ENCODE assay signal across 14 mouse cellular contexts in genomic region chr13:119727608-119728387, GRCm38 (mm10). TPM values are rescaled to one million over a fixed set of nuclear protein-coding genes. Genes with fewer than 3 reads are reported as not detected.
DNase-seq lines count a peak whose midpoint lies in the region; ATAC-seq and TF ChIP-seq lines count a peak whose summit lies in the region.
"Had no signal": no experiment of that assay in that cellular context is flagged by ENCODE, and none has a peak within 500 bp of the region (broad histone marks: within the 10 kb centered on the region; RNA-seq: fewer than 3 reads in every experiment).

No protein-coding gene starts in this region.

- ATAC-seq in hindbrain, embryonic 14.5 days (ENCODE audit: low FRiP score), result 0 out of 2 replicates have a peak, but pooled peaks have one; percentile 24

- 65% methylated on average over 25 of the region's 26 CpGs for WGBS in hindbrain, embryonic 14.5 days

- H3K9me3 ChIP-seq in hindbrain, embryonic 14.5 days (ENCODE audit: control insufficient read depth, low read length), result no peaks in the 10 kb centered on the region

- H3K4me3 ChIP-seq in gastrocnemius, adult 2 months, result peak overlapping the region; percentile 30
- H3K4me3 ChIP-seq in hindbrain, embryonic 14.5 days (replicated peaks; ENCODE audit: low read length), result no peak overlapping the region
- H3K4me3 ChIP-seq: left cerebral cortex, adult 2 months had no signal

- no peaks in the 10 kb centered on the region for H3K36me3 ChIP-seq in hindbrain, embryonic 14.5 days (replicated peaks; ENCODE audit: control insufficient read depth, insufficient read depth)

- H3K4me2 ChIP-seq in hindbrain, embryonic 14.5 days (replicated peaks), result no peak overlapping the region

- peak; percentile 20 for DNase-seq in gastrocnemius, adult 2 months
- DNase-seq in gastrocnemius, postnatal 25 days, result no peak
- peak; percentile 55 to 59 for DNase-seq in left cerebral cortex, postnatal 36 days (ENCODE audit: low spot score in 2 of 2)
- no peak for DNase-seq in left cerebral cortex, postnatal 10 days (ENCODE audit: extremely low spot score in 1 of 2, low spot score in 2 of 2)
- peak; percentile 78 for DNase-seq in brain, adult 2 months (ENCODE audit: low read depth, low spot score)
- DNase-seq in hindbrain, embryonic 14.5 days (ENCODE audit: low spot score), result no peak
- DNase-seq in ovary, postnatal 14 days (ENCODE audit: low spot score), result no peak
- DNase-seq in urinary bladder, postnatal 36 days (ENCODE audit: low spot score in 2 of 2), result no peak
- DNase-seq: adrenal gland, postnatal 25 days; cerebellum, postnatal 36 days; heart, adult 11 months; kidney, adult 9 months; lung, adult 18-20 months had no signal

- H3K9ac ChIP-seq in hindbrain, embryonic 14.5 days, result no peak overlapping the region

- intact Hi-C loops in gastrocnemius, adult 2 months (cut with DNase I), result no loop called here
- intact Hi-C loops in left cerebral cortex, postnatal 36 days (cut with DNase I), result loop anchor here (2.0 to 5.0 kb wide), 2 partner anchors 27 to 85 kb away; partner anchors contain the start of gene Nim1k
- intact Hi-C loops in left cerebral cortex, postnatal 10 days (cut with DNase I), result no loop called here

- H3K4me1 ChIP-seq in hindbrain, embryonic 14.5 days (replicated peaks; ENCODE audit: control insufficient read depth, insufficient read depth, low read length), result no peaks in the 10 kb centered on the region

- no peak overlapping the region for H3K27ac ChIP-seq in gastrocnemius, adult 2 months
- H3K27ac ChIP-seq in hindbrain, embryonic 14.5 days, result no peak overlapping the region
- H3K27ac ChIP-seq: left cerebral cortex, adult 2 months had no signal

- no peak for TF ChIP-seq CTCF in gastrocnemius, adult 2 months (IDR thresholded peaks at IDR 0.05)

- no peaks in the 10 kb centered on the region for H3K27me3 ChIP-seq in hindbrain, embryonic 14.5 days (ENCODE audit: control insufficient read depth, insufficient read depth, low read length)

RNA-seq across cellular contexts. Expression of gene Nim1k, which starts 27.9 kb away (rescaled TPM):
- total RNA-seq in gastrocnemius, adult 2 months (2021), result 1 to 10 TPM in 1 of 2 experiments, under 1 TPM in 1; 0.82 to 1.6 TPM
- total RNA-seq in gastrocnemius, postnatal 25 days (2021), result 1 to 10 TPM; 1.1 to 1.3 TPM
- 10 to 100 TPM; 13.9 to 16.2 TPM for total RNA-seq in left cerebral cortex, postnatal 36 days (2021)
- total RNA-seq in left cerebral cortex, postnatal 10 days (2021), result 10 to 100 TPM; 15.2 to 16.3 TPM
- polyA plus RNA-seq in hindbrain, embryonic 14.5 days (2014; fragmentation: Nextera tagmentation; extraction: Ambion mirVana), result 5.4 and 6.4 TPM in 2 replicates

RNA-seq across cellular contexts. Expression of gene Hmgcs1, which starts 37.6 kb away (rescaled TPM):
- total RNA-seq in gastrocnemius, adult 2 months (2021), result 10 to 100 TPM; 23.6 to 31.9 TPM
- 10 to 100 TPM; 30.7 to 30.9 TPM for total RNA-seq in gastrocnemius, postnatal 25 days (2021)
- total RNA-seq in left cerebral cortex, postnatal 36 days (2021), result 100 to 1,000 TPM; 247 to 296 TPM
- total RNA-seq in left cerebral cortex, postnatal 10 days (2021), result 100 to 1,000 TPM; 639 to 688 TPM
- 533 and 643 TPM in 2 replicates for polyA plus RNA-seq in hindbrain, embryonic 14.5 days (2014; fragmentation: Nextera tagmentation; extraction: Ambion mirVana)

Comparison
In these comparisons a context has a peak if more than half of its experiments do, and no peak if none do; other contexts are left out.
1. DNase-seq: peak in gastrocnemius, adult 2 months (single experiment), left cerebral cortex, postnatal 36 days (2 of 2) and brain, adult 2 months (single experiment); none in gastrocnemius, postnatal 25 days (single experiment), left cerebral cortex, postnatal 10 days (0 of 2), hindbrain, embryonic 14.5 days (single experiment), ovary, postnatal 14 days (single experiment) and urinary bladder, postnatal 36 days (0 of 2).
2. RNA of gene Nim1k, which starts 27.9 kb away (total RNA-seq): 15.2 to 16.3 TPM in left cerebral cortex, postnatal 10 days and 13.9 to 16.2 TPM in left cerebral cortex, postnatal 36 days; 0.82 to 1.6 TPM in gastrocnemius, adult 2 months and 1.1 to 1.3 TPM in gastrocnemius, postnatal 25 days; every median in the first group is over 4 times any median in the second.
3. RNA of gene Hmgcs1, which starts 37.6 kb away (total RNA-seq): 639 to 688 TPM in left cerebral cortex, postnatal 10 days and 247 to 296 TPM in left cerebral cortex, postnatal 36 days; 23.6 to 31.9 TPM in gastrocnemius, adult 2 months and 30.7 to 30.9 TPM in gastrocnemius, postnatal 25 days; every median in the first group is over 4 times any median in the second.